Mouse (Mus musculus): ENCODE measurements around the gene Reg4.

DNA sequence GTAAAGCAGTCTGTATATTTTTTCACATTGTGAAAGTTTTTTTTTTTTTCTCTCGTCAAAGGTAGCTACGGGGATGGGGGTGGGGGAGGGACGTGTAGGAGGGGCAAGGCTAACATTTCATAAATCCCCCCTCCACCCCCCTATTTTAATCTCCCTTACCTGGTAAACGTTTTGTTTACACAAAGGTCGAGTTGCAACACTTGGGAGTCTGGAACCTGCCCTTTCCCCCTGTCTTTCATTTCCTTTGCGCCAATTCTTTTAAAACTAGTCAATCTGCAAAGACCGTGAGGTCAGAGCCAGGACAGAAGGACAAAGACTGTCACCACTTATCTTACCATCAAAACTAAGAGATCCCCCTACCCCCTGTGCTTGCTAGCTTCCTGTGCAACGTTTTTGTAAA, 23.9 kb downstream of the Reg4 start:
- TF ChIP-seq POLR2A (IDR thresholded peaks at IDR 0.05; ENCODE audit: borderline replicate concordance, control insufficient read depth, low read depth, low read length) (no peak), CTCF (IDR thresholded peaks at IDR 0.05; ENCODE audit: control insufficient read depth, insufficient read depth, low read length) (no peak)

Data from bone marrow, adult 2 months (tissue).